Mouse (Mus musculus) kidney, adult 2 months (tissue): ENCODE measurements around the gene Fbxl21.

ENCODE experiments used
- CTCF ChIP-seq: fragments of 200-500 bp; conservative IDR thresholded peaks from 2 replicates; pipeline ENCODE4 v1.5.1; 2011; ENCODE audit warnings: low read depth, mild to moderate bottlenecking, control low read depth, low read length, moderate library complexity, mixed read lengths; ENCODE audit not compliant: insufficient read depth, insufficient read length
- POLR2A ChIP-seq: fragments of 200-500 bp; IDR thresholded peaks from one replicate; pipeline ENCODE4 v1.6.1; 2011; ENCODE audit warnings: low read depth, low read length, control low read depth

- TF ChIP-seq CTCF (no peak; the same call in 1 of the 2 replicates), POLR2A (no peak)
Measured at GRCm38 (mm10) chr13:56478027-56478426, 44.2 kb upstream of the Fbxl21 start.
